In the genomic region with DNA sequence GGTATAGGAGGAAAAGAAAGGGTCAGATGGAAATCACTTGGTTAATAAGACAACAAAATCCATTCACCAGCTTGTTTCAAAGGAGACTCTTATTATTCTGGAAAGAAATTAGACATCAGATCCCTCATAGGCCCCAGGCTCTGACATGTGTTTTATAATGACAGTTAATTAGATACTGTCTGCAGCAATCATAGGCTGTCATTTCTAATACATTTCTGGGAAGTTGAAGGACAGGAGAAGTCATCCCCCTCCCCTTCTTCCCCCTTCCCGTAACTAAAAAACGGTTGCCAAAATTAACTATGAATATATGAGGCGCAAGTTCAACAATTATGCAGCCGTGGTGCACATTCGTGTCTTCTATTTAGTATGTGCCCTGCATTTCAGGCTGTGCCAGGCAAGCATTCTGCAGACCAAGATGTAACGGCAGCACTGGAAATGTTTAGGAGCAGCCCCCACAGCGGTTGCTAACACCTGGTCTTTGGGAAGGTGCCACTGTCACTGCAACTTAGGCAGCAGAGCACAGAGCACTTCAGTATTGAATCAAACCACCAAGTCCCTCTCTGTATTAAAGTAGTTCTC, we compare ENCODE assay signal across 29 mouse cellular contexts.
DNase-seq lines count a peak whose midpoint lies in the region; ATAC-seq lines count a peak whose summit lies in the region.
"Had no signal": no experiment of that assay in that cellular context is flagged by ENCODE, and none has a peak within 500 bp of the region (broad histone marks: within the 10 kb centered on the region; RNA-seq: fewer than 3 reads in every experiment).

No protein-coding gene starts in this region.

- H3K9ac ChIP-seq in hindbrain, embryonic 14.5 days: no peak overlapping the region
- H3K9ac ChIP-seq in midbrain, embryonic 14.5 days (replicated peaks; ENCODE audit: low read length): no peak overlapping the region
- no peak overlapping the region for H3K9ac ChIP-seq in midbrain, embryonic 15.5 days
- no peak overlapping the region for H3K9ac ChIP-seq in forebrain, embryonic 15.5 days (replicated peaks)
- H3K9ac ChIP-seq: embryonic facial prominence, embryonic 12.5 days; heart, embryonic 15.5 days; limb, embryonic 13.5 days; midbrain, embryonic 13.5 days; neural tube, embryonic 15.5 days had no signal

- no peaks in the 10 kb centered on the region for H3K9me3 ChIP-seq in hindbrain, embryonic 14.5 days (ENCODE audit: control insufficient read depth, low read length)
- no peaks in the 10 kb centered on the region for H3K9me3 ChIP-seq in hindbrain, embryonic 10.5 days
- no peaks in the 10 kb centered on the region for H3K9me3 ChIP-seq in midbrain, embryonic 14.5 days (ENCODE audit: control insufficient read depth, low read length)
- no peaks in the 10 kb centered on the region for H3K9me3 ChIP-seq in midbrain, embryonic 15.5 days
- no peaks in the 10 kb centered on the region for H3K9me3 ChIP-seq in forebrain, embryonic 15.5 days
- H3K9me3 ChIP-seq: embryonic facial prominence, embryonic 12.5 days; heart, embryonic 10.5 days; heart, embryonic 15.5 days; limb, embryonic 13.5 days; megakaryocyte, embryonic 14.5 days; midbrain, embryonic 13.5 days; neural tube, embryonic 15.5 days had no signal

- H3K4me1 ChIP-seq in hindbrain, embryonic 14.5 days (replicated peaks; ENCODE audit: control insufficient read depth, insufficient read depth, low read length): peaks cover 9% of the 10 kb centered on the region
- 0 out of 2 replicates have a peak, but pooled peaks cover 4% of the 10 kb centered on the region for H3K4me1 ChIP-seq in hindbrain, embryonic 10.5 days (replicated peaks)
- H3K4me1 ChIP-seq in midbrain, embryonic 14.5 days (ENCODE audit: control insufficient read depth, insufficient read depth, low read length): peaks cover 20% of the 10 kb centered on the region
- H3K4me1 ChIP-seq in midbrain, embryonic 15.5 days: peaks cover 14% of the 10 kb centered on the region; the same call in 1 of the 2 replicates
- H3K4me1 ChIP-seq in forebrain, embryonic 15.5 days: peaks cover 44% of the 10 kb centered on the region
- H3K4me1 ChIP-seq: heart, embryonic 10.5 days; heart, embryonic 15.5 days; limb, embryonic 13.5 days; neural tube, embryonic 15.5 days had no signal

- H3K4me3 ChIP-seq in hindbrain, embryonic 14.5 days (replicated peaks; ENCODE audit: low read length): no peak overlapping the region
- H3K4me3 ChIP-seq in hindbrain, embryonic 10.5 days: no peak overlapping the region
- no peak overlapping the region for H3K4me3 ChIP-seq in midbrain, embryonic 14.5 days (replicated peaks; ENCODE audit: low read depth, low read length)
- H3K4me3 ChIP-seq in midbrain, embryonic 15.5 days: no peak overlapping the region
- no peak overlapping the region for H3K4me3 ChIP-seq in forebrain, embryonic 15.5 days
- H3K4me3 ChIP-seq: embryonic facial prominence, embryonic 12.5 days; heart, embryonic 10.5 days; heart, embryonic 15.5 days; limb, embryonic 13.5 days; megakaryocyte, embryonic 14.5 days; midbrain, embryonic 13.5 days; neural tube, embryonic 15.5 days had no signal

- WGBS in hindbrain, embryonic 14.5 days: 52% methylated on average over 7 of the region's 7 CpGs
- 83% methylated on average over 7 of the region's 7 CpGs for WGBS in hindbrain, embryonic 10.5 days
- 53% methylated on average over 7 of the region's 7 CpGs for WGBS in midbrain, embryonic 14.5 days
- 49% methylated on average over 7 of the region's 7 CpGs for WGBS in midbrain, embryonic 15.5 days
- WGBS in forebrain, embryonic 15.5 days: 16% methylated on average over 7 of the region's 7 CpGs

- no peak for DNase-seq in hindbrain, embryonic 14.5 days (ENCODE audit: low spot score)
- no peak for DNase-seq in hindbrain, embryonic 10.5 days (ENCODE audit: low spot score)
- peak; percentile 28 for DNase-seq in midbrain, embryonic 14.5 days
- DNase-seq in lung, postnatal 4 days: no peak
- DNase-seq in urinary bladder, postnatal 14 days (ENCODE audit: low spot score): no peak
- no peak for DNase-seq in heart, adult 18-20 months
- DNase-seq: adrenal gland, postnatal 25 days; cerebellum, adult 18-20 months; cerebellum, postnatal 14 days; gastrocnemius, postnatal 14 days; kidney, adult 8-10 months; kidney, postnatal 4 days; layer of hippocampus, adult 9-11 months; lung, postnatal 36 days; right cerebral cortex, adult 18-20 months; spleen, adult 18-20 months; thymus, postnatal 14 days had no signal

- H3K27ac ChIP-seq in hindbrain, embryonic 14.5 days: peak overlapping the region; percentile 35; the same call in 1 of the 2 replicates
- H3K27ac ChIP-seq in hindbrain, embryonic 10.5 days: no peak overlapping the region
- H3K27ac ChIP-seq in midbrain, embryonic 14.5 days (replicated peaks; ENCODE audit: low read depth, low read length): 0 out of 2 replicates have a peak overlapping the region, but pooled peaks have one; percentile 37
- H3K27ac ChIP-seq in midbrain, embryonic 15.5 days: no peak overlapping the region
- peak overlapping the region; percentile 84 for H3K27ac ChIP-seq in forebrain, embryonic 15.5 days (replicated peaks)
- H3K27ac ChIP-seq: embryonic facial prominence, embryonic 12.5 days; heart, embryonic 10.5 days; heart, embryonic 15.5 days; kidney, postnatal 0 days; limb, embryonic 13.5 days; midbrain, embryonic 13.5 days; neural tube, embryonic 15.5 days had no signal

- no peaks in the 10 kb centered on the region for H3K27me3 ChIP-seq in hindbrain, embryonic 14.5 days (ENCODE audit: control insufficient read depth, insufficient read depth, low read length)
- H3K27me3 ChIP-seq in hindbrain, embryonic 10.5 days (ENCODE audit: insufficient read depth, poor library complexity, severe bottlenecking): no peaks in the 10 kb centered on the region
- no peaks in the 10 kb centered on the region for H3K27me3 ChIP-seq in midbrain, embryonic 14.5 days (ENCODE audit: control insufficient read depth, insufficient read depth, low read length)
- H3K27me3 ChIP-seq in midbrain, embryonic 15.5 days (replicated peaks): no peaks in the 10 kb centered on the region
- H3K27me3 ChIP-seq in forebrain, embryonic 15.5 days: no peaks in the 10 kb centered on the region
- H3K27me3 ChIP-seq: embryonic facial prominence, embryonic 12.5 days; heart, embryonic 15.5 days; limb, embryonic 13.5 days; megakaryocyte, embryonic 14.5 days; neural tube, embryonic 15.5 days had no signal

- no peak overlapping the region for H3K4me2 ChIP-seq in hindbrain, embryonic 14.5 days (replicated peaks)
- H3K4me2 ChIP-seq in midbrain, embryonic 14.5 days (ENCODE audit: low read length): no peak overlapping the region
- H3K4me2 ChIP-seq in midbrain, embryonic 15.5 days: no peak overlapping the region
- H3K4me2 ChIP-seq in forebrain, embryonic 15.5 days (replicated peaks): no peak overlapping the region
- H3K4me2 ChIP-seq: embryonic facial prominence, embryonic 12.5 days; heart, embryonic 15.5 days; limb, embryonic 13.5 days; liver, embryonic 11.5 days; midbrain, embryonic 13.5 days; neural tube, embryonic 15.5 days had no signal

- ATAC-seq in hindbrain, embryonic 14.5 days (ENCODE audit: low FRiP score): no peak
- ATAC-seq in midbrain, embryonic 14.5 days (ENCODE audit: low FRiP score, low TSS enrichment): no peak
- ATAC-seq in midbrain, embryonic 15.5 days (replicated peaks): no peak
- peak; percentile 75 for ATAC-seq in forebrain, embryonic 15.5 days (replicated peaks)
- ATAC-seq: intestine, embryonic 16.5 days; midbrain, embryonic 13.5 days had no signal

- no peaks in the 10 kb centered on the region for H3K36me3 ChIP-seq in hindbrain, embryonic 14.5 days (replicated peaks; ENCODE audit: control insufficient read depth, insufficient read depth)
- no peaks in the 10 kb centered on the region for H3K36me3 ChIP-seq in hindbrain, embryonic 10.5 days
- no peaks in the 10 kb centered on the region for H3K36me3 ChIP-seq in midbrain, embryonic 14.5 days (ENCODE audit: control insufficient read depth, insufficient read depth, low read length)
- no peaks in the 10 kb centered on the region for H3K36me3 ChIP-seq in midbrain, embryonic 15.5 days (replicated peaks)
- no peaks in the 10 kb centered on the region for H3K36me3 ChIP-seq in forebrain, embryonic 15.5 days
- H3K36me3 ChIP-seq: embryonic facial prominence, embryonic 12.5 days; heart, embryonic 10.5 days; heart, embryonic 15.5 days; limb, embryonic 13.5 days; midbrain, embryonic 13.5 days; neural tube, embryonic 15.5 days had no signal

Comparison
In these comparisons a context has a peak if more than half of its experiments do, and no peak if none do; other contexts are left out.
1. H3K27ac ChIP-seq: peak in hindbrain, embryonic 14.5 days (single experiment), midbrain, embryonic 14.5 days (single experiment) and forebrain, embryonic 15.5 days (single experiment); none in hindbrain, embryonic 10.5 days (single experiment) and midbrain, embryonic 15.5 days (single experiment).